Mouse (Mus musculus) limb, embryonic 13.5 days (tissue): Measurements from ENCODE around the gene Ssmem1. TPM values are rescaled to one million over a fixed set of nuclear protein-coding genes. Genes with fewer than 3 reads are reported as not detected.

Experiments
- ATAC-seq: fragments of 200-750 bp; cut with Nextera tagmentation; 2 replicates; pipeline ENCODE4 v1.8.0; 2017; ENCODE audit warnings: low read depth, moderate number of reproducible peaks, moderate TSS enrichment; ENCODE audit not compliant: low FRiP score
- H3K27ac ChIP-seq: fragments of 300-500 bp; sonication (generic); 2 replicates; pipeline ENCODE4 v1.5.1; 2015; ENCODE audit warnings: inconsistent platforms, mild to moderate bottlenecking, moderate library complexity
- H3K27me3 ChIP-seq: fragments of 300-500 bp; sonication (generic); 2 replicates; pipeline ENCODE4 v1.6.1; 2015; ENCODE audit warnings: mild to moderate bottlenecking, inconsistent platforms
- H3K36me3 ChIP-seq: fragments of 300-500 bp; sonication (generic); 2 replicates; pipeline ENCODE4 v1.6.1; 2015; ENCODE audit warnings: inconsistent platforms, mild to moderate bottlenecking, moderate library complexity
- H3K4me1 ChIP-seq: fragments of 300-500 bp; sonication (generic); 2 replicates; pipeline ENCODE4 v1.6.1; 2015; ENCODE audit warnings: inconsistent platforms
- H3K4me2 ChIP-seq: fragments of 300-500 bp; sonication (generic); replicated peaks from 2 replicates; pipeline ENCODE4 v1.6.1; 2015; ENCODE audit warnings: inconsistent platforms, mild to moderate bottlenecking, moderate library complexity
- H3K4me3 ChIP-seq: fragments of 300-500 bp; sonication (generic); 2 replicates; pipeline ENCODE4 v1.5.1; 2015; ENCODE audit warnings: moderate library complexity, mild to moderate bottlenecking, inconsistent platforms
- H3K9ac ChIP-seq: fragments of 300-500 bp; sonication (generic); 2 replicates; pipeline ENCODE4 v1.6.1; 2015; ENCODE audit warnings: mild to moderate bottlenecking, inconsistent platforms
- H3K9me3 ChIP-seq: fragments of 300-500 bp; sonication (generic); 2 replicates; pipeline ENCODE4 v1.6.1; 2016; ENCODE audit warnings: inconsistent platforms
- WGBS: fragments of 180-500 bp; shearing (Covaris S2); methylation state at CpG from one replicate; pipeline ENCODE4 v1.1.7; 2015; 5-methylcytosine and 5-hydroxymethylcytosine counted together
- polyA plus RNA-seq: library from polyadenylated mRNA; unstranded; fragments of >200 nt; fragmentation: Nextera tagmentation; extraction: Ambion mirVana; gene quantifications from 2 replicates; pipeline ENCODE4 v1.2.1, GENCODE M21; 2015

The Ssmem1 gene
- polyA plus RNA-seq, 1 experiment from 2014 or later = 0.22 TPM

- Histone ChIP-seq H3K27ac (peak overlapping the region; percentile 96), H3K27me3 (no peaks in the 10 kb centered on the region), H3K4me2 (peak overlapping the region; percentile 51), H3K4me3 (no peak overlapping the region), H3K9me3 (no peaks in the 10 kb centered on the region), H3K36me3 (no peaks in the 10 kb centered on the region), H3K9ac (peak overlapping the region; percentile 45; the same call in 1 of the 2 replicates), H3K4me1 (peaks cover 92% of the 10 kb centered on the region)
- peak; percentile 58 for ATAC-seq
- 4% methylated on average over 15 of the region's 15 CpGs for WGBS
Measured at GRCm38 (mm10) chr6:30549231-30549761, 39.6 kb downstream of the Ssmem1 start.

- H3K4me3 ChIP-seq = no peak overlapping the region
- no peak overlapping the region for H3K4me2 ChIP-seq
- H3K27me3 ChIP-seq = no peaks in the 10 kb centered on the region
- H3K9ac ChIP-seq = no peak overlapping the region
- no peak for ATAC-seq
- peaks cover 85% of the 10 kb centered on the region for H3K4me1 ChIP-seq
- WGBS = 70% methylated on average over 7 of the region's 7 CpGs
- peak overlapping the region; percentile 65 for H3K27ac ChIP-seq
- H3K36me3 ChIP-seq = no peaks in the 10 kb centered on the region
- no peaks in the 10 kb centered on the region for H3K9me3 ChIP-seq
Measured at GRCm38 (mm10) chr6:30550496-30551192, 41.0 kb downstream of the Ssmem1 start.

GRCm38 (mm10) chr6:30551193-30551515, 41.5 kb downstream of the Ssmem1 start:
- Histone ChIP-seq H3K4me2 (no peak overlapping the region), H3K4me1 (peaks cover 81% of the 10 kb centered on the region), H3K27ac (peak overlapping the region; percentile 65; the same call in 1 of the 2 replicates), H3K9me3 (no peaks in the 10 kb centered on the region), H3K27me3 (no peaks in the 10 kb centered on the region), H3K9ac (no peak overlapping the region), H3K36me3 (no peaks in the 10 kb centered on the region), H3K4me3 (no peak overlapping the region)
- ATAC-seq = no peak

- Histone ChIP-seq H3K9me3 (no peaks in the 10 kb centered on the region), H3K4me2 (peak overlapping the region; percentile 48), H3K9ac (peak overlapping the region; percentile 25; the same call in 1 of the 2 replicates), H3K4me3 (peak overlapping the region; percentile 9; the same call in 1 of the 2 replicates), H3K36me3 (no peaks in the 10 kb centered on the region), H3K4me1 (peaks cover 76% of the 10 kb centered on the region), H3K27ac (peak overlapping the region; percentile 85), H3K27me3 (no peaks in the 10 kb centered on the region)
- 26% methylated on average over 23 of the region's 23 CpGs for WGBS
- peak; percentile 53; the same call in 1 of the 2 replicates for ATAC-seq
Measured at GRCm38 (mm10) chr6:30551644-30552580, 42.3 kb downstream of the Ssmem1 start.

- 45% methylated on average over 6 of the region's 6 CpGs for WGBS
- Histone ChIP-seq H3K27me3 (no peaks in the 10 kb centered on the region), H3K4me2 (peak overlapping the region; percentile 48; the same call in 1 of the 2 replicates), H3K9me3 (no peaks in the 10 kb centered on the region), H3K27ac (peak overlapping the region; percentile 85), H3K4me3 (no peak overlapping the region), H3K4me1 (peaks cover 71% of the 10 kb centered on the region), H3K9ac (no peak overlapping the region), H3K36me3 (no peaks in the 10 kb centered on the region)
- no peak for ATAC-seq
Measured at GRCm38 (mm10) chr6:30552628-30553027, 43.0 kb downstream of the Ssmem1 start.

- no peak for ATAC-seq
- Histone ChIP-seq H3K9me3 (no peaks in the 10 kb centered on the region), H3K4me1 (peaks cover 62% of the 10 kb centered on the region), H3K27me3 (no peaks in the 10 kb centered on the region), H3K36me3 (no peaks in the 10 kb centered on the region), H3K4me3 (no peak overlapping the region), H3K27ac (peak overlapping the region; percentile 49), H3K9ac (no peak overlapping the region), H3K4me2 (no peak overlapping the region)
- WGBS = 64% methylated on average over 7 of the region's 7 CpGs
Measured at GRCm38 (mm10) chr6:30553381-30554010, 43.8 kb downstream of the Ssmem1 start.

- ATAC-seq = no peak
- Histone ChIP-seq H3K27me3 (no peaks in the 10 kb centered on the region), H3K36me3 (no peaks in the 10 kb centered on the region), H3K27ac (peak overlapping the region; percentile 49; the same call in 1 of the 2 replicates), H3K9ac (no peak overlapping the region), H3K4me2 (no peak overlapping the region), H3K9me3 (no peaks in the 10 kb centered on the region), H3K4me1 (peaks cover 58% of the 10 kb centered on the region), H3K4me3 (no peak overlapping the region)
- WGBS = 39% methylated on average over 5 of the region's 5 CpGs
Measured at GRCm38 (mm10) chr6:30554092-30554491, 44.4 kb downstream of the Ssmem1 start.

- Histone ChIP-seq H3K36me3 (no peaks in the 10 kb centered on the region), H3K9ac (no peak overlapping the region), H3K9me3 (no peaks in the 10 kb centered on the region), H3K27ac (no peak overlapping the region), H3K27me3 (no peaks in the 10 kb centered on the region), H3K4me1 (peaks cover 52% of the 10 kb centered on the region), H3K4me3 (no peak overlapping the region), H3K4me2 (no peak overlapping the region)
- 72% methylated on average over 5 of the region's 5 CpGs for WGBS
- ATAC-seq = no peak
Measured at GRCm38 (mm10) chr6:30554621-30555170, 45.0 kb downstream of the Ssmem1 start.

GRCm38 (mm10) chr6:30556080-30556479, 46.4 kb downstream of the Ssmem1 start:
- Histone ChIP-seq H3K9ac (no peak overlapping the region), H3K27me3 (no peaks in the 10 kb centered on the region), H3K4me3 (no peak overlapping the region), H3K27ac (no peak overlapping the region), H3K4me2 (no peak overlapping the region), H3K36me3 (no peaks in the 10 kb centered on the region), H3K9me3 (no peaks in the 10 kb centered on the region), H3K4me1 (peaks cover 41% of the 10 kb centered on the region)
- 13% methylated on average over 5 of the region's 9 CpGs for WGBS
- no peak for ATAC-seq

GRCm38 (mm10) chr6:30559726-30560125, 50.1 kb downstream of the Ssmem1 start:
- 50% methylated on average over 1 of the region's 1 CpGs for WGBS
- no peak overlapping the region for H3K4me3 ChIP-seq
- no peak overlapping the region for H3K9ac ChIP-seq
- peaks cover 6% of the 10 kb centered on the region for H3K4me1 ChIP-seq
- H3K36me3 ChIP-seq = no peaks in the 10 kb centered on the region
- no peaks in the 10 kb centered on the region for H3K27me3 ChIP-seq
- H3K4me2 ChIP-seq = no peak overlapping the region
- H3K27ac ChIP-seq = no peak overlapping the region
- ATAC-seq = no peak
- H3K9me3 ChIP-seq = no peaks in the 10 kb centered on the region

GRCm38 (mm10) chr6:30562132-30562531, 52.5 kb downstream of the Ssmem1 start:
- Histone ChIP-seq H3K36me3 (no peaks in the 10 kb centered on the region), H3K4me2 (no peak overlapping the region), H3K4me1 (no peaks in the 10 kb centered on the region), H3K4me3 (no peak overlapping the region), H3K9me3 (no peaks in the 10 kb centered on the region), H3K27me3 (no peaks in the 10 kb centered on the region), H3K9ac (no peak overlapping the region), H3K27ac (no peak overlapping the region)
- no peak for ATAC-seq
- 74% methylated on average over 4 of the region's 4 CpGs for WGBS
